25 mouse cellular contexts compared by ENCODE assay signal in the genomic region with DNA sequence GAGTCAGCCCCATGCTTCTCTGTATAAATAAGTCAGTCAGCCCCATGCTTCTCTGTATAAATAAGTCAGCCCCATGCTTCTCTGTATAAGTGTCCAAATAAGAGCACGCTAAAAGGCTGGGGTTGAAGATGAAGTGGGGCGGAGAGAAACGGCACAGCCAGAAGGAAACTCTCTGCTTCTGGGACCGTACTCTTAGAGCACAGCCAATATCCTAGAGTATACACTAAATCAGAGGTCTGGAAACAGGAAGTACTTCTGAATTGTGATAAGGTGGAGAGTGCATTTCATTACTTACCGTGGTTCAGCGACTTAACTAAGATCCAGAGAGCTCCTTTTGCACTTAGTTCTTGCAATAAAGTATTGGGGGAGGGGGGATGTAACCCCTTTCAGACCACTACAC.
"Had no signal": no experiment of that assay in that cellular context is flagged by ENCODE, and none has a peak within 500 bp of the region (broad histone marks: within the 10 kb centered on the region; RNA-seq: fewer than 3 reads in every experiment).

No protein-coding gene starts in this region.

- H3K4me2 ChIP-seq: forebrain, embryonic 15.5 days; heart, embryonic 13.5 days; heart, embryonic 15.5 days; hindbrain, embryonic 13.5 days; hindbrain, embryonic 15.5 days; intestine, embryonic 15.5 days; kidney, embryonic 15.5 days; limb, embryonic 13.5 days; limb, embryonic 15.5 days had no signal

- H3K36me3 ChIP-seq: forebrain, embryonic 15.5 days; heart, embryonic 10.5 days; heart, embryonic 13.5 days; heart, embryonic 15.5 days; hindbrain, embryonic 13.5 days; hindbrain, embryonic 15.5 days; intestine, embryonic 15.5 days; kidney, embryonic 15.5 days; limb, embryonic 13.5 days; limb, embryonic 15.5 days had no signal

- H3K4me3 ChIP-seq: forebrain, embryonic 15.5 days; heart, embryonic 10.5 days; heart, embryonic 13.5 days; heart, embryonic 15.5 days; hindbrain, embryonic 13.5 days; hindbrain, embryonic 15.5 days; intestine, embryonic 15.5 days; kidney, embryonic 15.5 days; layer of hippocampus, adult 2 months; left cerebral cortex, adult 2 months; limb, embryonic 13.5 days; limb, embryonic 15.5 days had no signal

- DNase-seq: forebrain, postnatal 0 days; gastrocnemius, postnatal 14 days; gastrocnemius, postnatal 36 days; heart, adult 18-20 months; heart, postnatal 14 days; heart, postnatal 36 days; kidney, adult 18-20 months; kidney, adult 8-10 months; kidney, postnatal 10 days; kidney, postnatal 25 days; kidney, postnatal 4 days had no signal

- H3K4me1 ChIP-seq: forebrain, embryonic 15.5 days; heart, embryonic 10.5 days; heart, embryonic 13.5 days; heart, embryonic 15.5 days; hindbrain, embryonic 13.5 days; hindbrain, embryonic 15.5 days; intestine, embryonic 15.5 days; limb, embryonic 13.5 days; limb, embryonic 15.5 days had no signal

- ATAC-seq: forebrain, embryonic 15.5 days; forebrain, postnatal 0 days; hindbrain, postnatal 0 days; intestine, embryonic 15.5 days; intestine, postnatal 0 days had no signal

- H3K9ac ChIP-seq: forebrain, embryonic 15.5 days; forebrain, postnatal 0 days; heart, embryonic 13.5 days; heart, embryonic 15.5 days; hindbrain, embryonic 13.5 days; hindbrain, embryonic 15.5 days; intestine, embryonic 15.5 days; kidney, embryonic 15.5 days; limb, embryonic 13.5 days; limb, embryonic 15.5 days had no signal

- H3K27ac ChIP-seq: forebrain, embryonic 15.5 days; heart, embryonic 10.5 days; heart, embryonic 13.5 days; heart, embryonic 15.5 days; hindbrain, embryonic 13.5 days; hindbrain, embryonic 15.5 days; hindbrain, postnatal 0 days; intestine, embryonic 15.5 days; kidney, embryonic 15.5 days; layer of hippocampus, adult 2 months; left cerebral cortex, adult 2 months; limb, embryonic 13.5 days; limb, embryonic 15.5 days had no signal

- H3K9me3 ChIP-seq: forebrain, embryonic 15.5 days; heart, embryonic 10.5 days; heart, embryonic 15.5 days; hindbrain, embryonic 13.5 days; hindbrain, embryonic 15.5 days; intestine, embryonic 15.5 days; kidney, embryonic 15.5 days; limb, embryonic 15.5 days had no signal

- H3K27me3 ChIP-seq: forebrain, embryonic 15.5 days; heart, embryonic 15.5 days; hindbrain, embryonic 15.5 days; intestine, embryonic 15.5 days; kidney, embryonic 15.5 days; limb, embryonic 15.5 days had no signal
